Mouse (Mus musculus) embryo, embryonic 11 days (tissue): ENCODE measurements around the gene Cda.

ENCODE experiments used
- DNase-seq: peaks from one replicate; pipeline ENCODE4 v3.0.0-alpha.2; 2015

Cda gene

DNA sequence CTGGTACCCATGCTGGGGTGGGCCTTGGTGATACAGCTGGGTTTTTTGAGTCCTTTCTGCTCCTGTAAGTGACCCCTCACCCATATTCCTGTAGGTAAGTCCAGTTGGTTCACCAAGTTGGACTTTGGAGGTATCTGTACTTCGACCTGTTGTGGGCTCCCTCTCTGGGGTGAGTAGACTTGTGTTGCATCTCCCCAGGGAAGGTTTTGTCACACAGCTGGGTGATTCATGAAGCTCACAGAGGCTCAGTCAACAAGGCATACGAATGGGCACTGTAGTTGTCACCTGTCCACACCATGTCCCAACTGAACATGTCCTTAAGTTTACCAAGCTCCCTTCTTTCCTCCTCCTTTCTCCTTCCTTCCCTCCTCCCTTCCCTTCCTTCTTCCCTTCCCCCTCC, 1.2 kb downstream of the Cda start:
- no peak for DNase-seq

DNA sequence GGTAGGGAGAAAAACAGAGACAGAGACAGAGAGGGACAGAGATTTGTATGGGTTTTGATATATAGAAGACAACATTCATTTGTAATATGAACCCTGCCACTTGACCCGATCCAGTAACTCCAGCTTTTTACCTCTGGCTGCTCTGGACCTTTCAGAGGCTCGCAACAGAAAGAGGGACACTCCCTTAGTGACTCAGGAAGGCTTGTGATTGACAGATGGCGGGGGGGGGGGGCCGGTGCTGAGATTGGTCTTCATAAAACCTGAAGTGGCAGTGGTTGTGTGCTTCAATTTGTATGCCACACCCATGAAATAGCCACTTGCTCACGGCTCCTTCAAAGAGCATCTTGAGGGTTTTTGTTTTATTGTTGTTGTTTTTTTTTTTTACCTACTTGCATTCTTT, 4.3 kb downstream of the Cda start:
- no peak for DNase-seq

DNA sequence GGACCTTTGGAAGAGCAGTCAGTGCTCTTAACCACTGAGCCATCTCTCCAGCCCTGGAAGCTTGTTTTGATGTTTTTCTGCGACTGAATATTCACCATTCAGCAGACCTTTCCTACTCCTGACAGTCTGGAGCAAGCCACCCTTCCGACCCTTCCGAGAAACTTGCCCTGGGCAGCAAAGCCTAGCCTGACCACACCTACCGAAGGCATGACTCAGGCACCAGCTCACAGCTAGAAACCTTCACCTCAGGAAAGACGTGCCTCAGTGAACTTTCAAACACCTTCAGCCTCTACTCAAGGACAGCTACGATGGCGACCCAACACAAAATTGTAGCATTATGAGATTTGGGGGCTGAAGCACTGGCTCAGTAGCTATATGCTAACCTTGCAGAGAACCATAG, 4.9 kb downstream of the Cda start:
- no peak for DNase-seq

DNA sequence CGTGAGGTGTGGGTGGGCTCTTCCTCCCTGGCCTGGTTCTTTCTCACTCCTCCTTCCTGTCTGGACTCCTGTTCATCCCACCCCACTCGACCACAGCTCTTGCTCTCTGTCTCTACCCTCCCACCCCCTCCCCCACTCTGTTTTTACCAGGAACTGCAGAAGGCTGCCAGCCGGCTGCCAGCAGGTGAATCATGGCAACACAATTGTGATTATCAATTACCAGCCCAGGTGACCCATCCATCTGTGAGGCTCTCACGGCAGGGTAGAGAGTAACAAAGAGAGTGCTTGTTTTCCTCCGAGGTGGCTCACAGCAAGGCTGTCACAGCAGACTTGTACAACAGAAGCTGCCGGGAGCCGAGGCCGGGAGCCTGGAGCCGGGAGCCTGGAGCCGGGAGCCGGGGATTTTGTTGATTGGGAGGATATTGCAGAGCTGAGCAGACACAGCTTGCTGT, 6.4 kb downstream of the Cda start:
- DNase-seq: no peak

DNA sequence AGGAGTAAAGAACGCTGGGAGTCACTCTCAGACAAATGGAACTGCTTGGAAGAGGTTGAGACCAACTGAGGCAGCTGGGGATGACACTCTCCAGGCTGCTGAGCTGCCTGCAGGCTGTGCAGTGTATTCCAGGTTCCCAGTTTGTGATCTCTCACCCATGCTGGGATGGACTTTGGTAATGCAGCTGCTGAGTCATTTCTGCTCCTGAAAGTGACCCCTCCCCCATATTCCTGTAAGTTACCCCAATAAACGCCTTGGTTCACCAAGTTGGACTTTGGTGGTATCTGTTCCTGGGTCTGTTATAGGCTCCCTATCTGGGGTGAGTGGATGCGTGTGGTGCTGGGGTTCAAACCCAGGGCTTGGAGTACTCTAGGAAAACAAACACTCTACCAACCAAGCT, 9.6 kb downstream of the Cda start:
- DNase-seq: no peak

DNA sequence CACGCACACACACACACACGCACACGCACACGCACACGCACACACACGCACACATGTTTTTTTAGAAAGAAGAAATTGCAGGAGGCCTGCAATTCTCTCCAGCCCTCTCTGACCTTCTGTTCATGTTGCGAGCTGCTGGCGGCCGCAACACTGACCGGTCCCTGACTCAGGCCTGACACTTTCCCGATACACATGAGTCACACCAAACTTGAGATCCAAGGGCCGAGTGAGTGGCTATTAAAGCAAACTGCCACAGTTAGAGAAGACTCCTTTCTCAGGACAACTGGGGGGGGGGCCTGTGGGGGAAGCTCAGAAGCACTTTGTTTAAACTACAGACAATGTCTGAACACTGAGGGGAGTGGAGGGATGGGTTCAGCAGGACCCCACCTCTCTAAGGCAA, 11.2 kb downstream of the Cda start:
- no peak for DNase-seq

DNA sequence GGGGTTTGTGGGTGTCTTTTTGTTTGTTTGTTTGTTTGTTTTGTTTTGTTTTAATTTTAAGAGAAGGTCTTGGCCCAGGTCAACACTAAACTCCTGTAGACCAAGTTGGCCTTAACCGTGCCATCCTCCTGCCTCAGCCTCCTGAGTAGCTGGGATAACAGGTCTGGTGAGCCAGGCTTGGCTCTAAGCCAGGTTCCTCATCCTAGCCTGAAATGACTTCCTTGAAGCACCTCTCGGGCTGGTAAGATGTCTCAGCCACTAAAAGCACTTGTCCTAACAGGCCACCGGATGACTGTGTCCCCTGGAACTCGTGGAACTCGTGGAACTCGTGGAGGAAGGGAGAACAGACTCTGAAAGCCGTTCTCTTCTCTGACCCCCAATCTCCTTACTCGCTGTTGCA, 11.7 kb downstream of the Cda start:
- DNase-seq: no peak

DNA sequence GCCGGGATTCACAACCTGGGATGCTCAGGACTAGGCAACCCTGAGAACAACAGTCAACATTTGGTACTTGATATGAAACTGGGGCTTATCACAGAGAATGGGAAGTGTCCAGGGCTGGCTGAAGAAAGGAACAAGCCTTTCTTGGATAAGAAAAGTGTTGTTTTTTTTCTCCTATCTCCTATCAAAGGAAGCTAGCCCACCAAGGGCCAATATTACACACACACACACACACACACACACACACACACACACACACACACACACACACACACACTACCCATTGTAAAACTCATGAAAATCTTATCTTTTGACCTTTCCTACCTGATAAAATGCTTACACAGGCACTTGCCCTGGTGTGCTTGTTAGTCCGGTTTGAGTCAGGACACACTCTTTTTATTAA, 12.3 kb downstream of the Cda start:
- no peak for DNase-seq

DNA sequence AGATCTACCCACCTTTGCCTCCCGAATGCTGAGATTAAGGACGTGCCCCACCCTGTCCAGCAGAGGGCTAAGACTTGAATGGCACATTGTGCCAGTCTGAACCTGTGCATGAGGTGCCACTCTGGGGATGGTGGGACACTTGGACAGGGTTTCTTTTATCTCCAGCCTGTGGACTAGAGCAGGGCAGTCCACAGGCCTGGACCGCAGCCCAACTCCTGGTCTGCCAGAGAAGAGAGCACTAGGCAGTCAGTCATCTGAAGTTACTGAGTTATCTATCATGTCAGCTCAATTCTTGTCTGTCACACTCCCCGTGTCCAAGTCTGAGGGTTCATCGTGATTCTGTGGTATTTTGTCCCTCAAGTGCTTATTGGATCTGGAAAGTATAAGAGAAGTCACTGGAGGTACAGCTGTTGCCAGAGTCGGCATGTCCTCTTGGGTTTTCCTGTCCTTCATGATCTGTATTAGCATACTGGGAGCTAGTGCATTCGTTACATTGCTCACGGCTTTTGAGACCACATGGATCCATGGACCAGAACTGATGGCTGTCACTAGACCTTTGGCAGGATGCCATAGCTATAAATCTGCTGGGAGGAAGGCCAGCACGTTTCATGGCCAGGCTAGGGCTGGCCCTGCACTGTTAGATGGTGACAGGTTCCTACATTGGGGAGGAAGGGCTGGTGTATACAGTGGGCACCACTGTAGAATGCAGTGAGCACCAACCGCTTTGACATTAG, 14.2 kb downstream of the Cda start:
- DNase-seq: no peak

DNA sequence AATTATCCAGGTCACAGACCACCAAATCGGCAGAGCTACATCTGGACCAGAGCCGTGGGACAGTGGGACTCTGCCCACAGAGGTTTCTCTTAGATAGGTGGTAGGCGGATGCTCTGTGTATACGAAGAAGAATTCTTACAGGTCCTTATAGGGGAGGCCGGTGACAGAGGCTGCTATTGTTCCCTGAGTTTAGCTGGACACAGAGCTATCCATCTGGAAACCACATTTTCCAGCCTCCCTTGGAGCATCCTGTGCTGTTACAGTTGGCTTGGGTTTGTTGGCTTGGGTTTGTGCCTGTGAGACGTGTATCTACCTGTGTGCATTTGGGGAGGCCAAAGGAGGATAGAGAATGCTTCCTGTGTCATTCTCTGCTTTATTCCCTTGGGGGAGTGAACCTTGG, 15.1 kb downstream of the Cda start:
- no peak for DNase-seq

DNA sequence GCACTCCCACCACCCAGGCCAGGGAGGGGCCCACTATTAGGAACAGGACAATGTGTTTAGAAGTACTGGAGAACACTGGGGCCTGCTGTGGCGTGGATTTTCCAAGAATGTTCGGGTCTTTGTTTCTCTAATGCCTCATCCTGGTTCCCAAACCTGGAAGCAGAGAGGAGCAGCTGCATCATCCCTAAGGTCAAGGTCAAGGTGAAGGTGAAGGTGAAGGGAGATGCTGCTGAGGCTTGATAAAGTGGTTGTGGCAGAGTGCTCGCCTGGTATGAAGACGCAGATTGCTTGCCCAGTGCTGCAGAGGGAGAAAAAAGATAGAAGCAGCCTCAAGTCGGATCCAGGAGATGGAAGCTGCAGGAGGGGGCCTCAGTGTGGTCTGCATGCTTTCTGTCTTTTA, 16.0 kb downstream of the Cda start:
- no peak for DNase-seq

DNA sequence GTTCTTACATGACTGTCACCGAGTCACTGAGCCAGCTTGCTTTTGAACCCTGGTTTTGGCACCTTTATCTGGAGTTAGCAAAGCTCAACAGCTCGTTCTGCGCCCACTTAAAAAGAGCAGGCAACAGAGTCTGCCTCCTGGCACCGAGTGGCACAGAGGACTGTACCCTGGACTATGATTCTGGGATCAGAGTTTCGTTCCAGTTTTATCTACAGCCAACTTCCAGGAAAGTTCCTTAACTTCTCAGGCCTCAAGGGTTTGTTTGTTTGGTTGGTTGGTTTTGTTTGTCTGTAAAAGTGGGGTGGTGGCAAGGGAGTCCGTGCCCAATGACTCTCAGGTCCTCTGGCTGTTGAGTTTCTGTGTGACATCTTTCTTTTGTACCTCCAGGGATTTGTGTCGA, 19.1 kb downstream of the Cda start:
- no peak for DNase-seq

DNA sequence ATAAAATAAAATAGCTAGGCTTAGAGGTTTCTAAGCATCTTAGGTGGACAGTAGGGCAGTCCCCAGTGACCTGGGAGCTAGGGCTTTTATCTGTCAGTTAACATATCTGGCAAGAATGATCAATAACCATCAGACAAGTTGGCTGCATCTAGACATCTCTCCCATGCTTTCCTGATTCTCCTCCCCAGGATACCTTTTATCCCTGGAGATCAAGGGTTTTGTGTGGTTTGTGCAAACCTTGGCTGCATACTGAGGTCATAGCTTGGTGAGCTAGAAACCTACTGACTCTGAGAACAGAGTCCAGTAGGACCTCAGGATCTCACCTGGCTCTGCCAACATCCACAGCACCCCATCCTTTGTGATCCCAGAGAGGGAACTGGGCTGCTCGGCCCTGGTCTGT, 20.5 kb downstream of the Cda start:
- DNase-seq: no peak

DNA sequence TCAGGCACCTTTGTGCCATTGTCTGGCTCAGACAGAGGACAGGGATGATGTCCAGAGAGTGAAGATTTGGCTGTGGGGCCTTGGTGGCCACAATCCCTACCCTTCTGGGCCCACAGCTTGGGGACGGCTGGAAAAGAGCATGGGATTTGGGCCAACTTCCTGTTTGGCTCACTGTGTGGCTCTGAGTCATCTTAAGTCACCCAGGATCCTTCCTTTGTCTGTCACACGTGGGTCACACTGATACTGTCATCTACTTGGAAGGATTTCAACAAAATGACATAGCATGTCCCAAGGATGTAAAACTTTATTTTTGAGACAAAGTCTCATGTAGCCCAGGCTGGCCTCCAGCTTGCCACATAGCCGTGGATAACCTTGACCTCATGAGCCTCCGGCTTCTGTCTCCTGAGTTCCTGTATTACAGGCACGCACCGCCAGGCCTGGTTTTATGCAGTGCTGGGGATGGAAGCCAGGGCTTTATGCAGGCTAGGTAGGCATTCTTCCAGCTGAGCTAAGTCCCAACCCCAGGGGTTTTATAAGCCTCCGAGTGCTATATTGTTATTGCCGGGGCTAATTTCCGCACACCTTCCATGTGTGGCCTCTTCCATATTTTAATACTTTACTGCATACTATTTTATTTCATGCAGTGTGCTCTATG, 22.8 kb downstream of the Cda start:
- DNase-seq: no peak

DNA sequence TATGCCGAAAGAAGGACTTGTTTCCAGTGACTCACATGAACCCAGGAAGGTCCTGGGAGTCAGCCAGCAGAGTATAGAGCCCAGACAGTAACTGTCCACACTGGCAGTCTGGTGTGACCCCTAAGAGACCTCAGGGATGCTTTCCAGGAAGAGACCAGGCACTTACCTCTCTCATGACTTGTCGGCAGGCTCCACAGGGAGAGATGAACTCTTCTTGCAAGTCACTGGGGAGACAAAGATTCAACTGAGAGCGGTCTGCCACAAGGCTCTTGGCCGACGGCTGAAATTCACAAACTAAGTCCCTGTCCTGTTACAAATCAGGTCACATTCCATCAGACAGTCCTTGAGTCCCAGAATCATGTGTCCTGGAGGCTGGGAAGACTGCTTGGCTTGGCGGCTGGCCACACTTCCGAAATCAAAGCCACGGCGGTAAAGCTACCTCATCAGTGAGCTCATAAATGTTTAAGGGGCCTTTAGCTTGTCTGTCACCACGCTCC, 24.4 kb downstream of the Cda start:
- DNase-seq: no peak

DNA sequence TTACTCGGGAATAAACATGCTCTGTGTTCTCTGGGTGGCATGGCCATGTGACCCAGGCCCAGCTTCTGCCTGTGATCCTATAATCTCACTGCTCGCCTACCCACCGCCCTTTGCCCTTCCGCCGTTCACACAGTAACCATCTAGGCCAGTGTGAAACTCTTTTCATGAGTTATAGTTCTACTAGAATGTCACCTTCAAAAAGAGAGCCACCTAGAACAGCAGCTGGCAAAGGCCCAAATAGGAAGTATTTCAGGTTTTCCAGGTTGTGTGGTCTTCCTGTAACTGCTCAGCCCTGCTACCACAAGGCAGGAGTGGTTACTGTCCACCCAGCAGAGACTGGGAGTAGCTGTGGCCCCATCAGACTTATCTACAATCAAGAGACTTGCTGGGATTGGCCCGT, 25.0 kb downstream of the Cda start:
- no peak for DNase-seq

DNA sequence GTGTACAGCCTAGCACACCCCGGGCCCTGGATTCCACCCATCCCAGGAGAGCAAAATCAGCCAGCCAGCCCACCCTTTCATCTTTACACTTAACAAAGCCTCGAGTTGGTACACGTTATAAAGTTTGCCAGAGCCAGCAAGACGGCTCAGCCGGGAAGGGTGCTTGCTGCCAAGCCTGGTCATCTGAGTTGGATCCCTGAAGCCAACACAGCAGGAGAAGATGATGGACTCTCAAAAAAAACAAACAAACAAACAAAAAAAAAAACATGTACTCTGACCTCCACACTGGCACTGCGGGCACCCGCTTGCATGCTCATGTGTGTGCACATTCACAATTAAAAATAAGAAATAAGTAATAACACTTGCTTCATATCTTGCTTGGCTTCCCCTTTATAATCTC, 25.7 kb downstream of the Cda start:
- no peak for DNase-seq

DNA sequence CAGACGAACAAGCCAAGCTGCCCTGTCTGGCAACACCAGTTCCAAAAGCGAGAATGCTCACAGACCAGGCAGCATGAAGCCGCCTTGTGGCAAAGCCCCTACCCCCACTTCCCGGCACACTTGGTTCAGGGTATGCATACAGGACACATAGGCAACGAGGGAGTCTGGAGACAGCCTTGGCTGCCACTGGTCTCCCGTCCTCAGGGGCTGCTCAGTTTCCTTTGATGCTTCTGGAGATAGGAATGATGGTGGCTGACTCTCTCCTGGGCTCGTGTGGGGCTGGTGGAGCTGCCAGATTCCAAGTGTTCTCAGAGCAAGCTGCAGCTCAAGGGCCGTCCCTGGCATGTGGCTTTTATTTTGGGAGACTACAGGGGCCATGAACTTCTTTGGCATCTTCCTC, 26.4 kb downstream of the Cda start:
- no peak for DNase-seq

DNA sequence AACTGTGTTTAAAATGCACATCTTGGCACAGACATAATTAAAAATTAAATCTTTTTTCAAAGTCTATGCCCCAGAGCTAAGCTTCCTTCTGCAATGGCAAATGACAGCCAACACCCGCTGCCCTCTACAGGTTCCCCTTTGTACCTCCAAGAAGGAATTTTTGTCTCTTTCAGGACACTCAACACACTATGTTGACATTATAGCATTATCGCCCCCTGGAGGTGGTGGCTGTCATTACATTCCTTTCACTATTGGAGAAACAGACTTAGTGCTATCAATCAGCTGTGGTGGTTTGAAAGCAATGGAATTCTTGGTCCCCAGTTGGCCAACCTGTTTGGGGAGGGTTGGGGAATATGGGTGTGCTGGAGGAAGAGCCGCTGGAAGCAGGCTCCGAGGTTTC, 27.8 kb downstream of the Cda start:
- DNase-seq: peak; percentile 44

DNA sequence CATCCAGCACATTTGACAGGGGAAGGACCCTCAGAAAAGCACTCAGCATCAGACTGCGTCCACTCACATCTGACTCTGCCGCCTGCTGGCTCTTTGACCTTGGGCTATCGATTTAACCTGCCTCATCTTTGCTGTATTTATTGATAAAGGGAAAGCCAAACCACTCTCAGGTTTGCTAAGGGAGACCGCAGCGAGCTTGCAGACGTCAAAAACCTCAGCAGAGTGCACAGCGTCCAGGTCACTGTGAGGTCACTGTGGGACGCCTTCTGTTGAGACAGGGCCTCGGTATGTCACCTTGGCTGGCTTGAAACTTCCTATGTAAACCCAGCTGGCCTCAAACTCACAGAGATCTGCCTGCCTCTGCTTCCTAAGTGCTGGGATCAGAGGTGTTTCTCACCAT, 30.5 kb downstream of the Cda start:
- DNase-seq: no peak

DNA sequence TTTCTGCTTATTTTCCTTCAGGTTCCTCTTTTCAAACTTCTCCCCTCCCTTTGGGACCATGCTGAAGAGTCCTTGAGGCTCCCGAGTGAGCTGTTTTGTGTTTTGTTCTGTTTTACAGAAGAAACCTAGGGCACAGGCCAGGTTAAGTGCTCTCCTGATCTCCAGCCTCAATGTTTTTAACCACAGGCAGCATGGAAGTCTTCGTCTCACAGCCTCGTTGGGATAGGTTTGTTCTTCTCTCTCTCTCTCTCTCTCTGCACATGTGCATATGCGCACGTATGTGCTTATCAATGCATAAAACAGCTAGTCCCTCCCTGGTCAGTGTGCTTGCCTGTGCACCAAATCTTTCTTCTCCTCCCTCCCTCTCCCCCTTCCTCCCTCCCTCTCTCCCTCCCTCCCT, 30.9 kb downstream of the Cda start:
- DNase-seq: no peak

DNA sequence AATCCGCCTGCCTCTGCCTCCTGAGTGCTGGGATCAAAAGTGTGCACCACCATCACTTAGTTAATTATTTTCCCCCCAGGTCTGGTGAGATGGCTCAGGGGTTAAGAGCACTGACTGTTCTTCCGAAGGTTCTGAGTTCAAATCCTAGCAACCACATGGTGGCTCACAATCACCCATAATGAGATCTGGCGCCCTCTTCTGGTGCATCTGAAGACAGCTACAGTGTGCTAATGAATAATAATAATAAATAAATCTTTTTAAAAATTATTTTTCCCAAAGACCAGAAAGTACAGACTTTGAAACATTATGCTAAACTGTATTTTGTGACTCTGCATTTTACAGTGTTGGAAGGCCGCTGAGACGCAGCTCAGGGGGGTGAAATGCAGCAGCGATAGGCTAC, 32.1 kb downstream of the Cda start:
- DNase-seq: no peak

DNA sequence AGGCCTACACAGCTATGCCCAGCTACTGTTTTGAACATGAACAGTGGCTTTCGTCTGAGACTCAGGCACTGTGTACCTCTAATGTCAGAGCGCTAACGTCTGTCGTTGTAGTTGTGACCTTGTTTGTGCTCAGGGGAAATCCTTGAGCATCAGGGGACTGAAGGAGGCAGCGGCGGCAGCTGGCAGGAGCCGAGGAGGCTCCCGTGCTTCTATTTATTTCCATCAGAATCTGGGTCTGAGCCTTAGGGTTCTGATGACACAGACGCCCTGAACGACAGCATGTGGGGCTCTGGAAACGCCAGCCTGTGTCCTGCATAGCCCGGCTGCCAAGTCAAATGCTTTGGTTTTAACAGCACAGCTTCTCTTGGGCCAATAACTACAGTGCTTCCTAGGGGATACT, 32.8 kb downstream of the Cda start:
- no peak for DNase-seq

DNA sequence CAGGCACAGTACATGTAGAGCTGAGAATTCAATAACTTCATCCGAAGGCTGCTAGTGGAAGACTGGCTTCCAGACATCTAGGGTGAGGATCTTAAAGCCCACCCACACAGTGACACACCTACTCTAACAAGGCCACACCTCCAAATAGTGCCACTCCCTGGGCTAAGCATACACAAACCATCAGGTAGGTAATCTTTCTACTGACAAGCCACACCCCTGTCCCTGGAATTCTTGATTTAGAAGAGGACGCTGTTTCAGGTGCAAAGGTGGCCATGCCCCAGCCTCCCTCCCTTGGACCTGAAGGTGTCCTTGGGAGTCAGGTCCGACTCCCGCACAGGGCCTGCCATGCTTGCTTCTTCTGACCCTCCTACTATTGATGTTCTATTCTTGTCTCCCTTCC, 34.7 kb downstream of the Cda start:
- DNase-seq: no peak

DNA sequence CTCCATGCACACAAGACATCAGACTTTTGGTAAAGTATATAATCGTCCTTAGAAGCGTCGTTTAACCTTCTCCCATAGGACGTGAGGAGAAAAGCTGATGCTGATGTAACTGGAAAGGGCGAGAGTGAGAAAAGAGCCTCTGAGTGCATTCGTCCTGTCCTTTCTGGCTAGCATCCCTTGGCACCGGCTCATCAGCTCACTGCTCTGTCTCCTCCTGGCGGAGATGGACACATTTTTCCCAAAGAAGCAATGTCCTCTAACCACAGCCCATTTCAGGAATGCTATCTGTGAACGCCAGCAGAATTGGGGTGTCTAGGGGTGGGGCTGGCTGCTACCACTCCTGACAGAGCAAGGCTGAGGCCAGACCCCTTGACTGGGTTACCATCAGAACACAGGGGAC, 36.1 kb downstream of the Cda start:
- no peak for DNase-seq
